Mouse (Mus musculus) forebrain, embryonic 10.5 days (tissue): ENCODE results near the gene Hdac11. TPM values are rescaled to one million over a fixed set of nuclear protein-coding genes. Genes with fewer than 3 reads are reported as not detected.

ENCODE experiments used
- DNase-seq: peaks from one replicate; pipeline ENCODE4 v3.0.0-alpha.2; 2017; ENCODE audit warnings: low spot score; ENCODE audit errors: extremely low spot score
- H3K27ac ChIP-seq: fragments of 300-500 bp; sonication (generic); 2 replicates; pipeline ENCODE4 v1.5.1; 2016; ENCODE audit warnings: mild to moderate bottlenecking
- H3K27me3 ChIP-seq: fragments of 300-500 bp; sonication (generic); 2 replicates; pipeline ENCODE4 v1.6.1; 2016; ENCODE audit warnings: mild to moderate bottlenecking; ENCODE audit not compliant: poor library complexity, severe bottlenecking
- H3K36me3 ChIP-seq: fragments of 300-500 bp; sonication (generic); replicated peaks from 2 replicates; pipeline ENCODE4 v1.6.1; 2016; ENCODE audit warnings: mild to moderate bottlenecking, moderate library complexity
- H3K4me1 ChIP-seq: fragments of 300-500 bp; sonication (generic); 2 replicates; pipeline ENCODE4 v1.6.1; 2016
- H3K4me3 ChIP-seq: fragments of 300-500 bp; sonication (generic); 2 replicates; pipeline ENCODE4 v1.5.1; 2016; ENCODE audit warnings: mild to moderate bottlenecking, moderate library complexity
- H3K9me3 ChIP-seq: fragments of 300-500 bp; sonication (generic); 2 replicates; pipeline ENCODE4 v1.6.1; 2016; ENCODE audit warnings: mild to moderate bottlenecking, moderate library complexity
- WGBS: fragments of 180-500 bp; shearing (Covaris S2); methylation state at CpG from one replicate; pipeline ENCODE4 v1.1.7; 2016; 5-methylcytosine and 5-hydroxymethylcytosine counted together
- polyA plus RNA-seq: library from polyadenylated mRNA; unstranded; fragments of >200 nt; fragmentation: Nextera tagmentation; extraction: Ambion mirVana; gene quantifications from 2 replicates; pipeline ENCODE4 v1.2.1, GENCODE M21; 2016

Hdac11 gene
- polyA plus RNA-seq, 1 experiment from 2014 or later = 9.8 TPM

DNA sequence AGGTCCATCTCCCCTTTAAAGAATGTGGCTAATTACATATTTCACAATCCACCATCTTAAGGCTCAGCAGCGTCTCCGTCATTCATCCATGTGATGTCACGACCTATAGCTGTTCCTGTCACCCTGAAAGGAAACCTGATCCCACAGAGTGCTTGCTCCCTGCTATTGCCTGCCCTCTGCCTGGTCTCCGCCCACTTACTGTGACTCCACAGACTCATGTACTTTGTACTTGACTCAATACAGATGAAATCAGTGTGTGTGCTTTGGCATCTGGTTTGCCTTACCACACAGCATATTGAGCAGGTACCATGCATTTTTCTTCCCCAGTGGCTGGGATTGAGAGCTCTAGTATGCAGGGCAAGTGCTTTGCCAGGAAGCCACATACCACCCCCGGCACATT is 5.8 kb downstream of the Hdac11 start:
- Histone ChIP-seq H3K4me3 (no peak overlapping the region), H3K27me3 (no peaks in the 10 kb centered on the region), H3K36me3 (peaks cover 8% of the 10 kb centered on the region), H3K9me3 (no peaks in the 10 kb centered on the region), H3K27ac (no peak overlapping the region), H3K4me1 (peaks cover 39% of the 10 kb centered on the region)
- DNase-seq = no peak
- 76% methylated on average over 5 of the region's 5 CpGs for WGBS

DNA sequence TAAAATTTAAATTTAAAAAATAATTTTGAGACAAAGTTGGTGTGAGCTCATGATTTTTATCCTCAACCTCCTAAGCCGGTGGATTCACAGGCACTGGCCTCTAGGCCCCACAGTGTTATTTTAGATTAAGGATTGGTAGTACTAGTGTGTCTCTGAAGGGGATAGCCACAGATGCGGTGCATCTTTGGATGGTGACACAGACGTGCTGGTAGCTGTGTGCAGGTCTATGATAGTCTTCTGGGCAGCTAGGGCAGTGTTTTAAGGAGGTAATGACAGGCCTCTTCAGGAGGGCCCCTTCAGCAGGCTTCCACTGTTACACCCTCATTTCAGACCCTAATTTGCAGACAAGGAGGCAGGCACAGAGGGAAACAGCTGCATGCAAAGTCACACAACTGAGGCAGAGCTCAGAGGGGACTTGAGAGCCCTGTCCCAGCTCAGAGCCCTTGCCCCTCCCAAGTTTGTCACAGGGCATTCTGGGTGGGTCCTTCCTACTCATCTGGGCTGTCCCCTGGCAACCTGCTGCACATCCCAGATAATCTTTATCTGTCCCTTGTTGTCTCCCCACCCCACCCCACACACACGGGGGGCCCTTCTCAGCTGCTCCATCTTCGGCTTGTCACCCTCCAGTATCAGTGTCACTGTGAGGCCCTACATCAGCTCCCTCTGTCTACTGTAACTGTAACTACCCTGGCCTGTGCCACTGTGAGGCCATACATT is 6.9 kb downstream of the Hdac11 start:
- Histone ChIP-seq H3K4me1 (peaks cover 29% of the 10 kb centered on the region), H3K9me3 (no peaks in the 10 kb centered on the region), H3K27ac (peak overlapping the region; percentile 57; the same call in 1 of the 2 replicates), H3K4me3 (no peak overlapping the region), H3K27me3 (no peaks in the 10 kb centered on the region), H3K36me3 (peaks cover 8% of the 10 kb centered on the region)
- 85% methylated on average over 5 of the region's 5 CpGs for WGBS
- DNase-seq = no peak

- H3K4me3 ChIP-seq = no peak overlapping the region
- WGBS = 82% methylated on average over 2 of the region's 2 CpGs
- no peak for DNase-seq
- no peaks in the 10 kb centered on the region for H3K9me3 ChIP-seq
- peaks cover 19% of the 10 kb centered on the region for H3K4me1 ChIP-seq
- peaks cover 7% of the 10 kb centered on the region for H3K36me3 ChIP-seq
- no peak overlapping the region for H3K27ac ChIP-seq
- H3K27me3 ChIP-seq = no peaks in the 10 kb centered on the region
Measured at GRCm38 (mm10) chr6:91164584-91164983, 8.1 kb downstream of the Hdac11 start.

- peak; percentile 72 for DNase-seq
- Histone ChIP-seq H3K9me3 (no peaks in the 10 kb centered on the region), H3K27me3 (no peaks in the 10 kb centered on the region), H3K36me3 (peaks cover 7% of the 10 kb centered on the region), H3K4me3 (no peak overlapping the region), H3K27ac (0 out of 2 replicates have a peak overlapping the region, but pooled peaks have one; percentile 20), H3K4me1 (peaks cover 15% of the 10 kb centered on the region)
- WGBS = 42% methylated on average over 3 of the region's 3 CpGs
Measured at GRCm38 (mm10) chr6:91165210-91165609, 8.7 kb downstream of the Hdac11 start.

- peaks cover 9% of the 10 kb centered on the region; the same call in 1 of the 2 replicates for H3K4me1 ChIP-seq
- no peak for DNase-seq
- no peaks in the 10 kb centered on the region for H3K27me3 ChIP-seq
- H3K9me3 ChIP-seq = no peaks in the 10 kb centered on the region
- peaks cover 14% of the 10 kb centered on the region; the same call in 1 of the 2 replicates for H3K36me3 ChIP-seq
- no peak overlapping the region for H3K4me3 ChIP-seq
- H3K27ac ChIP-seq = no peak overlapping the region
- 54% methylated on average over 3 of the region's 3 CpGs for WGBS
Measured at GRCm38 (mm10) chr6:91167828-91168227, 11.4 kb downstream of the Hdac11 start.

GRCm38 (mm10) chr6:91169129-91169528 is 12.7 kb downstream of the Hdac11 start:
- Histone ChIP-seq H3K36me3 (peaks cover 18% of the 10 kb centered on the region; the same call in 1 of the 2 replicates), H3K9me3 (no peaks in the 10 kb centered on the region), H3K27me3 (no peaks in the 10 kb centered on the region), H3K4me3 (no peak overlapping the region), H3K4me1 (peaks cover 9% of the 10 kb centered on the region; the same call in 1 of the 2 replicates), H3K27ac (no peak overlapping the region)
- no peak for DNase-seq
- 92% methylated on average over 8 of the region's 8 CpGs for WGBS

GRCm38 (mm10) chr6:91171396-91171895 is 15.0 kb downstream of the Hdac11 start:
- Histone ChIP-seq H3K27me3 (no peaks in the 10 kb centered on the region), H3K4me3 (no peak overlapping the region), H3K4me1 (no peaks in the 10 kb centered on the region), H3K27ac (no peak overlapping the region), H3K9me3 (no peaks in the 10 kb centered on the region), H3K36me3 (peaks cover 18% of the 10 kb centered on the region; the same call in 1 of the 2 replicates)
- WGBS = 81% methylated on average over 3 of the region's 3 CpGs
- DNase-seq = no peak

DNA sequence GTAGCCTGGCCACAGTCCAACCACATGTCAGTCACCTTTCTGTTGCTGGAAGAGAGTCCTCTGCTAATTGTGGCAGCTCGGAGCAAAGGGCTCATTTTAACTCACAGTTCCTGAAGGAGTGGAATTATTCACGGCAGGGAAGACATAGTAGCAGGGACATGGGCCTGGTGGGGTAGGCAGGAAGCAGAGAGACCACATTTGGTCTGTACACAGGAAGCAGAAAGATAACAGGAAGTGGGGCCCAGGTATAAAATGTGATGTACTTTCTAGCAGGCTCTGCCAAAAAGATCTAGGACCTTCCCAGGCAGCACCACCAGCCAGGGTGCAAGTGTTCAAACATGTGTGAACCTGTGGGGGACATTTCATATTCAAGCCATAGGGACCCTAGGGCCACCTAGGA is 15.9 kb downstream of the Hdac11 start:
- DNase-seq = no peak
- H3K4me3 ChIP-seq = no peak overlapping the region
- H3K9me3 ChIP-seq = no peaks in the 10 kb centered on the region
- WGBS = 85% methylated on average over 2 of the region's 2 CpGs
- H3K27me3 ChIP-seq = no peaks in the 10 kb centered on the region
- H3K36me3 ChIP-seq = peaks cover 18% of the 10 kb centered on the region; the same call in 1 of the 2 replicates
- no peak overlapping the region for H3K27ac ChIP-seq
- H3K4me1 ChIP-seq = no peaks in the 10 kb centered on the region

GRCm38 (mm10) chr6:91173221-91173880 is 16.9 kb downstream of the Hdac11 start:
- H3K4me3 ChIP-seq = no peak overlapping the region
- H3K4me1 ChIP-seq = no peaks in the 10 kb centered on the region
- DNase-seq = peak; percentile 62
- WGBS = 45% methylated on average over 7 of the region's 7 CpGs
- H3K27ac ChIP-seq = no peak overlapping the region
- H3K9me3 ChIP-seq = no peaks in the 10 kb centered on the region
- no peaks in the 10 kb centered on the region for H3K27me3 ChIP-seq
- H3K36me3 ChIP-seq = peaks cover 18% of the 10 kb centered on the region; the same call in 1 of the 2 replicates

- 81% methylated on average over 3 of the region's 3 CpGs for WGBS
- Histone ChIP-seq H3K4me1 (no peaks in the 10 kb centered on the region), H3K27me3 (no peaks in the 10 kb centered on the region), H3K36me3 (peaks cover 11% of the 10 kb centered on the region; the same call in 1 of the 2 replicates), H3K27ac (no peak overlapping the region), H3K4me3 (no peak overlapping the region), H3K9me3 (no peaks in the 10 kb centered on the region)
- DNase-seq = no peak
Measured at GRCm38 (mm10) chr6:91174211-91174610, 17.7 kb downstream of the Hdac11 start.

DNA sequence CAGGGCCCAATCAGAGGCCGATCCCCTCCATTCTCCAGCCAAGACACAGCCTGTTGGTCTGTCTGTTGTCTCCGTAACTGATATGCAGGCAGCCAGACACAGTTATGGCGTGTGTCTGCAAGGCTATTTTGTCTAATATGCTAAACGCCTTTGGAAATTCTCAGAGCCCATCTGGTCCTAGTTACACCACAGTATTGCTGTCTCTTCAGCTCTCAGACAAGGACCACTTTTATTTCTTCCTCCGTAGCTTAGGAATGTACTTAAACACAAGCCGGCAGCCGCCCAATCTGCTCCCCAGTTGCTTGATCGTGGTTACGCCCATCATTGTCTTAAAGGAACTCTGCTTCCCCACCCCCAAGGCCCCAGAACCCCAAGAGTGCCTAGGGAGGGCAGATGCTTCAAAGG is 24.3 kb downstream of the Hdac11 start:
- WGBS = 63% methylated on average over 9 of the region's 9 CpGs
- Histone ChIP-seq H3K27ac (peak overlapping the region; percentile 75), H3K4me1 (peaks cover 16% of the 10 kb centered on the region), H3K4me3 (no peak overlapping the region), H3K9me3 (no peaks in the 10 kb centered on the region), H3K27me3 (no peaks in the 10 kb centered on the region), H3K36me3 (no peaks in the 10 kb centered on the region)
- DNase-seq = no peak

DNA sequence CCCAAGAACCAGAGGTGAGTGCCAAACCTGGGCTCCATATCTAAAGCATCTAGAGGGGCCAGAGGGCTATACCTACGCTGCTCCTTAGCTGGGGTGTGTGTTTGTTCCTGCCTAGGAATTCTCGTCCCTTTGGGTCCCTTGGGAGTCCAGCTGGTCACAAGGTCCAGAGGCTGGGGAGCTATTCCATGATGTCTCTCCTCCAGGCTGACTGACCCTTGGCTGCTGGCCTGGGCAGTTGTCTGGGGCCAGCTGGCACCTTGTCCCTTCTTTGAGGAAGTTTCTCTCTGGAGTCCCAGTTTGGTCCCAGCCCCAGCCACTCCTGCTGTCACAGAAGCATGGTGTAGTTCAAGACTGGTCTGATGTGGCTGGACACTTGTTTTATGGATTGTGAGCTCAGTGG is 24.9 kb downstream of the Hdac11 start:
- H3K36me3 ChIP-seq = no peaks in the 10 kb centered on the region
- 85% methylated on average over 2 of the region's 2 CpGs for WGBS
- H3K27ac ChIP-seq = 0 out of 2 replicates have a peak overlapping the region, but pooled peaks have one; percentile 75
- no peak for DNase-seq
- H3K9me3 ChIP-seq = no peaks in the 10 kb centered on the region
- no peak overlapping the region for H3K4me3 ChIP-seq
- H3K4me1 ChIP-seq = peaks cover 16% of the 10 kb centered on the region
- H3K27me3 ChIP-seq = no peaks in the 10 kb centered on the region

GRCm38 (mm10) chr6:91182075-91182490 is 25.6 kb downstream of the Hdac11 start:
- no peaks in the 10 kb centered on the region for H3K27me3 ChIP-seq
- no peaks in the 10 kb centered on the region for H3K9me3 ChIP-seq
- WGBS = 84% methylated on average over 4 of the region's 4 CpGs
- H3K4me1 ChIP-seq = peaks cover 16% of the 10 kb centered on the region
- no peak for DNase-seq
- H3K36me3 ChIP-seq = no peaks in the 10 kb centered on the region
- no peak overlapping the region for H3K27ac ChIP-seq
- no peak overlapping the region for H3K4me3 ChIP-seq
